9 mouse cellular contexts compared by ENCODE assay signal in genomic region chr2:172348297-172348950, GRCm38 (mm10). TPM values are rescaled to one million over a fixed set of nuclear protein-coding genes. Genes with fewer than 3 reads are reported as not detected.
DNase-seq lines count a peak whose midpoint lies in the region; ATAC-seq and TF ChIP-seq lines count a peak whose summit lies in the region.
"Had no signal": no experiment of that assay in that cellular context is flagged by ENCODE, and none has a peak within 500 bp of the region (broad histone marks: within the 10 kb centered on the region; RNA-seq: fewer than 3 reads in every experiment).

No protein-coding gene starts in this region.

- DNase-seq in G1E (ENCODE audit: low spot score), result peak; percentile 87
- DNase-seq in brain, adult 2 months (ENCODE audit: low read depth, low spot score), result peak; percentile 84
- no peak for DNase-seq in hindbrain, embryonic 10.5 days (ENCODE audit: low spot score)
- peak; percentile 65 for DNase-seq in lung, postnatal 0 days (ENCODE audit: low spot score)
- DNase-seq in adrenal gland, postnatal 10 days, result no peak
- no peak for DNase-seq in cerebellum, adult 11-12 months
- DNase-seq in gastrocnemius, postnatal 36 days, result no peak
- DNase-seq in kidney, adult 9 months, result no peak

- peak; percentile 64; the same call in 1 of the 2 replicates for TF ChIP-seq EP300 in lung, postnatal 0 days (IDR thresholded peaks at IDR 0.05)

- H3K4me2 ChIP-seq in lung, postnatal 0 days (replicated peaks; ENCODE audit: low read depth, low read length), result peak overlapping the region; percentile 17; the same call in 1 of the 2 replicates

- peak overlapping the region; percentile 73; the same call in 1 of the 2 replicates for H3K27ac ChIP-seq in hindbrain, embryonic 10.5 days
- peak overlapping the region; percentile 3; the same call in 1 of the 2 replicates for H3K27ac ChIP-seq in lung, postnatal 0 days (ENCODE audit: low read length)
- H3K27ac ChIP-seq: kidney, postnatal 0 days had no signal

- H3K4me3 ChIP-seq in G1E (ENCODE audit: low read depth, low read length), result peak overlapping the region; percentile 87; the same call in 1 of the 2 replicates
- no peak overlapping the region for H3K4me3 ChIP-seq in hindbrain, embryonic 10.5 days
- H3K4me3 ChIP-seq in lung, postnatal 0 days (ENCODE audit: low read depth, low read length), result no peak overlapping the region

- H3K27me3 ChIP-seq in G1E (ENCODE audit: insufficient read depth, low read length), result no peaks in the 10 kb centered on the region
- H3K27me3 ChIP-seq in hindbrain, embryonic 10.5 days (ENCODE audit: insufficient read depth, poor library complexity, severe bottlenecking), result peaks cover 3% of the 10 kb centered on the region
- no peaks in the 10 kb centered on the region for H3K27me3 ChIP-seq in lung, postnatal 0 days (replicated peaks; ENCODE audit: insufficient read depth, low read length)

- peak; percentile 65 for ATAC-seq in G1E (ENCODE audit: extremely low read depth, insufficient number of reproducible peaks, low FRiP score, poor library complexity, severe bottlenecking)
- ATAC-seq in lung, postnatal 0 days, result no peak

- no peak for TF ChIP-seq CTCF in G1E (IDR thresholded peaks at IDR 0.05; ENCODE audit: low read depth, low read length)
- TF ChIP-seq CTCF in lung, postnatal 0 days (IDR thresholded peaks at IDR 0.05), result no peak

- intact Hi-C loops in gastrocnemius, postnatal 36 days (cut with DNase I), result no loop called here

- H3K9me3 ChIP-seq in G1E (replicated peaks), result no peaks in the 10 kb centered on the region
- no peaks in the 10 kb centered on the region for H3K9me3 ChIP-seq in hindbrain, embryonic 10.5 days
- no peaks in the 10 kb centered on the region for H3K9me3 ChIP-seq in lung, postnatal 0 days (ENCODE audit: low read length)

- peaks cover 56% of the 10 kb centered on the region for H3K36me3 ChIP-seq in G1E (replicated peaks)
- H3K36me3 ChIP-seq in hindbrain, embryonic 10.5 days, result peaks cover 13% of the 10 kb centered on the region; the same call in 1 of the 2 replicates
- H3K36me3 ChIP-seq in lung, postnatal 0 days (ENCODE audit: insufficient read depth, low read length), result no peaks in the 10 kb centered on the region

- no peak overlapping the region for H3K9ac ChIP-seq in lung, postnatal 0 days (replicated peaks; ENCODE audit: low read depth)

- peaks cover 78% of the 10 kb centered on the region for H3K4me1 ChIP-seq in G1E (ENCODE audit: insufficient read depth, low read depth, low read length)
- peaks cover 58% of the 10 kb centered on the region for H3K4me1 ChIP-seq in hindbrain, embryonic 10.5 days (replicated peaks)
- H3K4me1 ChIP-seq in lung, postnatal 0 days (ENCODE audit: insufficient read depth, low read depth, low read length), result peaks cover 12% of the 10 kb centered on the region; the same call in 1 of the 2 replicates

- 74% methylated on average over 3 of the region's 3 CpGs for WGBS in hindbrain, embryonic 10.5 days
- WGBS in lung, postnatal 0 days, result 32% methylated on average over 3 of the region's 3 CpGs

RNA-seq across cellular contexts. Expression of gene Fam210b, which starts 3.1 kb away (rescaled TPM):
- total RNA-seq in G1E (2014; fragmentation: Nextera tagmentation) (32.5 and 37.9 TPM in 2 replicates), G1E (2017) (10.7 and 11.0 TPM in 2 replicates)
- polyA plus RNA-seq in G1E (2012), result 14.7 and 18.1 TPM in 2 replicates
- polyA plus RNA-seq in hindbrain, embryonic 10.5 days (2016; fragmentation: Nextera tagmentation; extraction: Ambion mirVana), result 32.6 and 34.0 TPM in 2 replicates
- polyA plus RNA-seq in lung, postnatal 0 days (2015; fragmentation: Nextera tagmentation; extraction: Ambion mirVana), result 32.8 and 37.0 TPM in 2 replicates
- total RNA-seq in adrenal gland, postnatal 10 days (2021), result 10 to 100 TPM; 24.2 to 39.4 TPM
- total RNA-seq in gastrocnemius, postnatal 36 days (2021), result 1 to 10 TPM; 3.9 to 4.6 TPM

RNA-seq across cellular contexts. Expression of gene Aurka, which starts 21.9 kb away (rescaled TPM):
- total RNA-seq in G1E (2014; fragmentation: Nextera tagmentation) (112 and 159 TPM in 2 replicates), G1E (2017) (63.1 and 71.0 TPM in 2 replicates)
- 9.7 and 22.0 TPM in 2 replicates for polyA plus RNA-seq in G1E (2012)
- polyA plus RNA-seq in hindbrain, embryonic 10.5 days (2016; fragmentation: Nextera tagmentation; extraction: Ambion mirVana), result 168 and 202 TPM in 2 replicates
- polyA plus RNA-seq in lung, postnatal 0 days (2015; fragmentation: Nextera tagmentation; extraction: Ambion mirVana), result 6.3 and 7.9 TPM in 2 replicates
- 10 to 100 TPM; 11.5 to 14.4 TPM for total RNA-seq in adrenal gland, postnatal 10 days (2021)
- total RNA-seq in gastrocnemius, postnatal 36 days (2021), result 1 to 10 TPM; 4.1 to 6.6 TPM

RNA-seq across cellular contexts. Expression of gene Cstf1, which starts 22.1 kb away (rescaled TPM):
- total RNA-seq in G1E (2014; fragmentation: Nextera tagmentation) (74.9 and 88.9 TPM in 2 replicates), G1E (2017) (34.2 and 42.7 TPM in 2 replicates)
- polyA plus RNA-seq in G1E (2012), result 11.3 and 19.1 TPM in 2 replicates
- 49.7 and 54.8 TPM in 2 replicates for polyA plus RNA-seq in hindbrain, embryonic 10.5 days (2016; fragmentation: Nextera tagmentation; extraction: Ambion mirVana)
- polyA plus RNA-seq in lung, postnatal 0 days (2015; fragmentation: Nextera tagmentation; extraction: Ambion mirVana), result 16.8 and 19.4 TPM in 2 replicates
- total RNA-seq in adrenal gland, postnatal 10 days (2021), result 10 to 100 TPM; 28.1 to 32.2 TPM
- 10 to 100 TPM; 16.6 to 19.3 TPM for total RNA-seq in gastrocnemius, postnatal 36 days (2021)

RNA-seq across cellular contexts. Expression of gene Cass4, which starts 45.2 kb away (rescaled TPM):
- total RNA-seq in G1E (2014; fragmentation: Nextera tagmentation) (0.83 TPM in 1 of 2 replicates, not detected in the other), G1E (2017) (0.46 and 0.87 TPM in 2 replicates)
- polyA plus RNA-seq in G1E (2012), result 0.16 and 0.20 TPM in 2 replicates
- 0.12 and 0.26 TPM in 2 replicates for polyA plus RNA-seq in hindbrain, embryonic 10.5 days (2016; fragmentation: Nextera tagmentation; extraction: Ambion mirVana)
- 9.3 and 11.9 TPM in 2 replicates for polyA plus RNA-seq in lung, postnatal 0 days (2015; fragmentation: Nextera tagmentation; extraction: Ambion mirVana)
- under 1 TPM; 0.36 to 0.45 TPM for total RNA-seq in adrenal gland, postnatal 10 days (2021)
- under 1 TPM; 0.25 to 0.33 TPM for total RNA-seq in gastrocnemius, postnatal 36 days (2021)

Comparison
In these comparisons a context has a peak if more than half of its experiments do, and no peak if none do; other contexts are left out.
1. DNase-seq: peak in G1E (single experiment), brain, adult 2 months (single experiment) and lung, postnatal 0 days (single experiment); none in hindbrain, embryonic 10.5 days (single experiment), adrenal gland, postnatal 10 days (single experiment), cerebellum, adult 11-12 months (single experiment), gastrocnemius, postnatal 36 days (0 of 2) and kidney, adult 9 months (single experiment).
2. RNA of gene Aurka, which starts 21.9 kb away (total RNA-seq): 63.1 to 159 TPM in G1E; 11.5 to 14.4 TPM in adrenal gland, postnatal 10 days and 4.1 to 6.6 TPM in gastrocnemius, postnatal 36 days; every median in the first group is over 4 times any median in the second.